Mouse (Mus musculus) testis, adult 2 months (tissue): ENCODE data around the gene Col16a1.

Experiments
- CTCF ChIP-seq: fragments of 200-500 bp; IDR thresholded peaks from 2 replicates; pipeline ENCODE4 v1.5.1; 2012; ENCODE audit warnings: low read depth, mild to moderate bottlenecking, inconsistent platforms, low read length, moderate library complexity; ENCODE audit not compliant: control insufficient read depth, insufficient read depth, insufficient replicate concordance
- POLR2A ChIP-seq: fragments of 200-500 bp; IDR thresholded peaks from 2 replicates; pipeline ENCODE4 v1.6.1; 2012; ENCODE audit warnings: low read depth, mild to moderate bottlenecking, inconsistent platforms, low read length, moderate library complexity; ENCODE audit not compliant: control insufficient read depth

- TF ChIP-seq POLR2A (no peak), CTCF (no peak)
These were observed 83.9 kb downstream of the Col16a1 start for GRCm38 (mm10) chr4:130131448-130132105.
